Mouse (Mus musculus): ENCODE measurements around the gene Reln.

DNA sequence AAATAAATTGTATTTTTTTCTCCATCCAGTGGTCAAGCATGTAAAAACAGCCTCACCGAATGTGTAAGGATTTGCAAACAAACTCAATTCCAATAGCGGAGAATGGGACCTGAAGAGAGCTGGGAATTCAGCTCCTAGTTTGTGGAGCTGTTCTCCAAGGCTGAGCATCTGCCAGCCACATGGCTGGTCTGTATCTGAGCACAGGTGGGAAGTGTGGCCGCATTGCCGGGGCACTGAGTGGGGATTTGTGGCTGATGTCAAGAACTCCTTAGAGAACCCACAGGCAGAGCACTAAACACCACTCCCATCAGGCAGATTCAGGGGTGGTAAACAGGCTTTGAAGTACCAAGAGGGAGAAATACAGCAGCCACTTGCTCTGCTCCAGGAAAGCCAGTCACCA lies 102.9 kb downstream of the Reln start:
- TF ChIP-seq CTCF (IDR thresholded peaks at IDR 0.05; ENCODE audit: borderline replicate concordance, insufficient read depth, low read depth, low read length) (no peak), POLR2A (IDR thresholded peaks at IDR 0.05; ENCODE audit: borderline replicate concordance, insufficient read depth, low read length) (no peak)

Data from cerebellum, adult 2 months (tissue).